Mouse (Mus musculus): Measurements from ENCODE around the gene Slc1a5. TPM values are rescaled to one million over a fixed set of nuclear protein-coding genes. Genes with fewer than 3 reads are reported as not detected.

The Slc1a5 gene
- polyA plus RNA-seq, 2 experiments = 21.7 to 80.3 TPM

DNA sequence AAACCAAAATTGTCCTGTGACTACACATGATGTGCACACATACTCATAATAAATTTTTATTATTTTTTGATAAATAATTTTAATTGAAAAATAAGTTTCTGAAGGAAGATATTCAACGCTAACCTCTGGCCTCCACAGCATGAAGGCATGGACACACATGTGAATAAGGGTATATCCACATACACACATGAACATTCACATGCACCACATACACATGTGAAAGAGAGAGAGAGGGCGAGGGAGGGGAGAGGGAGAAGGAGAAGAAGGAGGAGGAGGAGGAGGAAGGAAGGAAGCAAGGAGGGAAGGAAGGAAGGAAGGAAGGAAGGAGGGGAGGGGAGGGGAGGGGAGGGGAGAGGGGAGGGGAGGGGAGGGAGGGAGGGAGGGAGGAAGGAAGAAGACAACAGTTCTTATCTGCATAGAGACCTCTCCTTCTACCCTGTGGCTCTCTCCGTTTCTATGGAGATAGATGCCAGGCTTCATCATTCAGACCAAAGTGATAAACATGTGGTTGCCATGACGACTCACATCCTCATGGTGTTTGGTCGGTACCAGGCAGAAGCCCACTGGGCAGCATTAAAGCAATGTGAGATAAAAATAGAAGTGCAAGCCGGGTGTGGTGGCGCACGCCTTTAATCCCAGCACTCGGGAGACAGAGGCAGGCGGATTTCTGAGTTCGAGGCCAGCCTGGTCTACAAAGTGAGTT is 22.1 kb upstream of the Slc1a5 start:
- no peak for TF ChIP-seq POLR2A (IDR thresholded peaks at IDR 0.05; ENCODE audit: borderline replicate concordance, extremely low read depth, insufficient read depth, insufficient read length)
- peaks cover 13% of the 10 kb centered on the region for H3K4me1 ChIP-seq (ENCODE audit: control insufficient read depth, insufficient read depth, low read length)
- H3K27ac ChIP-seq (replicated peaks; ENCODE audit: low read depth, low read length) = no peak overlapping the region
- no peaks in the 10 kb centered on the region for H3K36me3 ChIP-seq (ENCODE audit: control insufficient read depth, insufficient read depth, low read length)
- H3K9me3 ChIP-seq (ENCODE audit: control insufficient read depth, low read length) = no peaks in the 10 kb centered on the region
- no peak overlapping the region for H3K4me3 ChIP-seq (replicated peaks; ENCODE audit: low read length)
- H3K9ac ChIP-seq (ENCODE audit: low read depth, low read length, severe bottlenecking) = no peak overlapping the region
- DNase-seq (ENCODE audit: low spot score) = no peak
- no peaks in the 10 kb centered on the region for H3K27me3 ChIP-seq (ENCODE audit: control insufficient read depth, insufficient read depth, low read length)
- ATAC-seq (ENCODE audit: low FRiP score, low read depth) = no peak
- no peak overlapping the region for H3K4me2 ChIP-seq (replicated peaks; ENCODE audit: low read depth, low read length, severe bottlenecking)
- WGBS = 78% methylated on average over 10 of the region's 11 CpGs

DNA sequence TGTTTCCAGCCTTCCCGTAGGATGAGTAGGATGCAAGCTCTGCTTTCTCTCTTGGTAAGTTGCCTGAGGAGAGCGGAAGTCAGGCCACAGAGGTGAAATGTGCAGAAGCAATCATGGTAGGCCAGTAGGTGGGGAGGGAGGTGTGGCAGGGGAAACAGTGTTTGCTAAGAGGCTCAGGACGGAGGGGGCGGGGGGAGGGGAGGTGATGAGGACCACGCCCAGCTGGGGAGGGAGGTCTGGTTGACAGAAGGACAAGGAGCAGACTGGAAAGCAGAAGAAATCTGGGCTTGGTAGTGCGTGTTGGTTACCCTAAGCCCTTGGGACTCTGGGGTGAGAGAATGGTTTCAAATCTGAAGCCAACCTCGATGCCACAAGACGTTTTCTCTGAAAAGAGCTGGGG is 20.8 kb upstream of the Slc1a5 start:
- no peaks in the 10 kb centered on the region for H3K27me3 ChIP-seq (ENCODE audit: control insufficient read depth, insufficient read depth, low read length)
- no peaks in the 10 kb centered on the region for H3K36me3 ChIP-seq (ENCODE audit: control insufficient read depth, insufficient read depth, low read length)
- no peaks in the 10 kb centered on the region for H3K9me3 ChIP-seq (ENCODE audit: control insufficient read depth, low read length)
- no peak overlapping the region for H3K4me3 ChIP-seq (replicated peaks; ENCODE audit: low read length)
- H3K9ac ChIP-seq (ENCODE audit: low read depth, low read length, severe bottlenecking) = no peak overlapping the region
- ATAC-seq (ENCODE audit: low FRiP score, low read depth) (no peak), DNase-seq (ENCODE audit: low spot score) (peak; percentile 22)
- TF ChIP-seq POLR2A (IDR thresholded peaks at IDR 0.05; ENCODE audit: borderline replicate concordance, extremely low read depth, insufficient read depth, insufficient read length) = no peak
- WGBS = 16% methylated on average over 8 of the region's 8 CpGs
- peaks cover 13% of the 10 kb centered on the region for H3K4me1 ChIP-seq (ENCODE audit: control insufficient read depth, insufficient read depth, low read length)
- H3K27ac ChIP-seq (replicated peaks; ENCODE audit: low read depth, low read length) = no peak overlapping the region
- no peak overlapping the region for H3K4me2 ChIP-seq (replicated peaks; ENCODE audit: low read depth, low read length, severe bottlenecking)

DNA sequence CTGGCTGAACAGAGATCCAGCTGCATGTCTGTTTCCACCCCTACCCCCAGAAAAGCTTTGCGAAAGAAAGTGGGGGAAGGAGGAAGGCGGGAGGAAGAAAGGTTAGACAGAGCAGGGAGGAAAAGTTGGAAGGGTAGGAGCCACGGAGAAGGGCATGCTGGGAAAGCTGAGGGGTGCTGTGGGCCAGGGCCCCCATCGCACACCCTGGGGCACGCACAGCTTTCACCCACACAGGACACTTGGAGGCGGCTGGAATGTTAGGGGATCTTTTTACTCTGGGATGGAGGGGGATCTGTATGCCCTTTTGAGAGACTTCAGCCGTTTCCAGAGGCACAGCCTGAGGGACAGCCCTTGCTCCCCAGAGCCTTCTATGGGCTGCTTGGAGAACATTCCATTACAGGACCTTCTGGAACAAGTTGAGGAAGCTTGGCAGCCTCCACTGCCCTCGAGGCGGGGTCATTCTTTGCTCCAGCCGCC is 20.1 kb upstream of the Slc1a5 start:
- Histone ChIP-seq H3K9me3 (ENCODE audit: control insufficient read depth, low read length) (no peaks in the 10 kb centered on the region), H3K9ac (ENCODE audit: low read depth, low read length, severe bottlenecking) (no peak overlapping the region), H3K27me3 (ENCODE audit: control insufficient read depth, insufficient read depth, low read length) (no peaks in the 10 kb centered on the region), H3K4me1 (ENCODE audit: control insufficient read depth, insufficient read depth, low read length) (peaks cover 13% of the 10 kb centered on the region), H3K4me2 (replicated peaks; ENCODE audit: low read depth, low read length, severe bottlenecking) (no peak overlapping the region; the same call in 1 of the 2 replicates), H3K27ac (replicated peaks; ENCODE audit: low read depth, low read length) (peak overlapping the region; percentile 44), H3K36me3 (ENCODE audit: control insufficient read depth, insufficient read depth, low read length) (no peaks in the 10 kb centered on the region), H3K4me3 (replicated peaks; ENCODE audit: low read length) (no peak overlapping the region)
- DNase-seq (ENCODE audit: low spot score) (peak; percentile 74), ATAC-seq (ENCODE audit: low FRiP score, low read depth) (peak; percentile 53; the same call in 1 of the 2 replicates)
- WGBS = 24% methylated on average over 9 of the region's 10 CpGs
- no peak for TF ChIP-seq POLR2A (IDR thresholded peaks at IDR 0.05; ENCODE audit: borderline replicate concordance, extremely low read depth, insufficient read depth, insufficient read length)

DNA sequence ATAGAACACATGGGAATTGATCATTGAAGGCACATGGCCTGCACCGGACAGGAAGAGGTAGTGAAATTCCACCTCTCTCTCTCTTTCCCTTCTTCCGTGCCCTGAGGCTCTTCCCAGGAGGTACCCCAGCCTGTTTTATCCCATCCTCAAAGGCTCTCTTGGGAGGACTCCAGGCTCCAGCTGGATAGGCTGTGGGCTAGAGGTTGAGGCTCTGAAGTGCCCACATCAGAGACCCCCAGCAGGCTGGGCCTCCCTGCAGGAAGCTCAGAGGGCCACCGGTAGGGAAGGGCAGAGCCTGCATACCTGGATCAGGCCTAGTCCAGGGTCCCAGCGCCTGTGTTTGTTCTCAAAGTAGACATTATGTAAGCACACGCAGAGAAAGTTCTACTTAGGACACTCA is 19.5 kb upstream of the Slc1a5 start:
- H3K4me3 ChIP-seq (replicated peaks; ENCODE audit: low read length) = no peak overlapping the region
- no peak for TF ChIP-seq POLR2A (IDR thresholded peaks at IDR 0.05; ENCODE audit: borderline replicate concordance, extremely low read depth, insufficient read depth, insufficient read length)
- no peak for DNase-seq (ENCODE audit: low spot score)
- no peaks in the 10 kb centered on the region for H3K27me3 ChIP-seq (ENCODE audit: control insufficient read depth, insufficient read depth, low read length)
- no peak overlapping the region for H3K9ac ChIP-seq (ENCODE audit: low read depth, low read length, severe bottlenecking)
- H3K4me1 ChIP-seq (ENCODE audit: control insufficient read depth, insufficient read depth, low read length) = peaks cover 16% of the 10 kb centered on the region
- peak overlapping the region; percentile 16; the same call in 1 of the 2 replicates for H3K27ac ChIP-seq (replicated peaks; ENCODE audit: low read depth, low read length)
- H3K36me3 ChIP-seq (ENCODE audit: control insufficient read depth, insufficient read depth, low read length) = no peaks in the 10 kb centered on the region
- 20% methylated on average over 5 of the region's 5 CpGs for WGBS
- H3K4me2 ChIP-seq (replicated peaks; ENCODE audit: low read depth, low read length, severe bottlenecking) = no peak overlapping the region
- H3K9me3 ChIP-seq (ENCODE audit: control insufficient read depth, low read length) = no peaks in the 10 kb centered on the region
- peak; percentile 32; the same call in 1 of the 2 replicates for ATAC-seq (ENCODE audit: low FRiP score, low read depth)

DNA sequence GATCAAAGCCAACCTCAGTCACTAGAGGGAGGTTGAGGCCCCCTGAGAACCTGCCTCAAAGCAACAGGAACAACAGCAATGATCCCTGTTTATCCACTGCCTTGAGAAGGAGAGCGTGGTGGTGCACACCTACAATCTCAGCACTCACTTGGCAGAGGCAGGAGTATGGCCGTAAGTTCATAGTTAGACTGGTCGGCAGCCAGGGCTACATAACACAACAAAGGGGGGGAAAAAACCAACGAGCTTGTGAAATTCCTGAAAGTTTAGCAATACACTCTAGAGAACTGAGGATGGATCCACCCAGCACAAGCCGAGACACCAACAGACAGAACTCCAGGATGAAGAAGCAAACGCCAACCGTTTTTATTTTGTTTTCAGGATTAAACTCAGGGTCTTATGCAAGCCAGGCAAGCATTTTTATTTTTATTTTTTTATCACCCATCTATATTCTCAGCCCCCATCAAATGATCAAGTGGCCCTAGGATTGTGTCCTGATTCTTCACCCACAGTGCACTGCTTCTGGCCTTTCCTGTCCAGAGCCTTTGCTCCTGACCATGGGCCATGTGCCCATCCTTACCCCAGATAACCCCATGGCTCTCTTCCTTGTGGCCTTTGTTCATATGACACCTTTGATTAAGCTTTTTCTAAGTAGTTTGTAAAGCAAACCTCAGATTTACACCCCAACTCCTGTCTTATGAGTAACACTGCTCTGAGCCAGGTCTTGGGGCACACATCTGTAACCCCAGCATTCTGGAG is 17.5 kb upstream of the Slc1a5 start:
- no peaks in the 10 kb centered on the region for H3K27me3 ChIP-seq (ENCODE audit: control insufficient read depth, insufficient read depth, low read length)
- TF ChIP-seq POLR2A (IDR thresholded peaks at IDR 0.05; ENCODE audit: borderline replicate concordance, extremely low read depth, insufficient read depth, insufficient read length) = no peak
- H3K4me3 ChIP-seq (replicated peaks; ENCODE audit: low read length) = no peak overlapping the region
- H3K36me3 ChIP-seq (ENCODE audit: control insufficient read depth, insufficient read depth, low read length) = no peaks in the 10 kb centered on the region
- H3K4me1 ChIP-seq (ENCODE audit: control insufficient read depth, insufficient read depth, low read length) = peaks cover 16% of the 10 kb centered on the region
- no peak overlapping the region for H3K9ac ChIP-seq (ENCODE audit: low read depth, low read length, severe bottlenecking)
- DNase-seq (ENCODE audit: low spot score) (no peak), ATAC-seq (ENCODE audit: low FRiP score, low read depth) (no peak)
- no peak overlapping the region for H3K4me2 ChIP-seq (replicated peaks; ENCODE audit: low read depth, low read length, severe bottlenecking)
- no peaks in the 10 kb centered on the region for H3K9me3 ChIP-seq (ENCODE audit: control insufficient read depth, low read length)
- H3K27ac ChIP-seq (replicated peaks; ENCODE audit: low read depth, low read length) = no peak overlapping the region
- WGBS = 81% methylated on average over 7 of the region's 7 CpGs

Measured in limb, embryonic 14.5 days (tissue).